Mouse (Mus musculus) T-cell, adult 2 months (primary cell): Measurements from ENCODE around the gene Scrt2.

Experiments used
- DNase-seq: peaks from one replicate; pipeline ENCODE4 v3.0.0; 2022; ENCODE audit warnings: low spot score

Scrt2 gene

GRCm38 (mm10) chr2:152106225-152106595 is 24.9 kb downstream of the Scrt2 start:
- DNase-seq, result no peak

GRCm38 (mm10) chr2:152106597-152106996 is 25.3 kb downstream of the Scrt2 start:
- DNase-seq, result no peak

- no peak for DNase-seq
Observed at GRCm38 (mm10) chr2:152108702-152109101, 27.4 kb downstream of the Scrt2 start.

- DNase-seq, result no peak
Observed at GRCm38 (mm10) chr2:152109386-152109785, 28.1 kb downstream of the Scrt2 start.

GRCm38 (mm10) chr2:152111311-152111710 is 30.0 kb downstream of the Scrt2 start:
- no peak for DNase-seq

- peak; percentile 75 for DNase-seq
Observed at GRCm38 (mm10) chr2:152111920-152112319, 30.6 kb downstream of the Scrt2 start.

GRCm38 (mm10) chr2:152112490-152112889 is 31.2 kb downstream of the Scrt2 start:
- DNase-seq, result no peak

GRCm38 (mm10) chr2:152112970-152113369 is 31.6 kb downstream of the Scrt2 start:
- DNase-seq, result no peak

DNA sequence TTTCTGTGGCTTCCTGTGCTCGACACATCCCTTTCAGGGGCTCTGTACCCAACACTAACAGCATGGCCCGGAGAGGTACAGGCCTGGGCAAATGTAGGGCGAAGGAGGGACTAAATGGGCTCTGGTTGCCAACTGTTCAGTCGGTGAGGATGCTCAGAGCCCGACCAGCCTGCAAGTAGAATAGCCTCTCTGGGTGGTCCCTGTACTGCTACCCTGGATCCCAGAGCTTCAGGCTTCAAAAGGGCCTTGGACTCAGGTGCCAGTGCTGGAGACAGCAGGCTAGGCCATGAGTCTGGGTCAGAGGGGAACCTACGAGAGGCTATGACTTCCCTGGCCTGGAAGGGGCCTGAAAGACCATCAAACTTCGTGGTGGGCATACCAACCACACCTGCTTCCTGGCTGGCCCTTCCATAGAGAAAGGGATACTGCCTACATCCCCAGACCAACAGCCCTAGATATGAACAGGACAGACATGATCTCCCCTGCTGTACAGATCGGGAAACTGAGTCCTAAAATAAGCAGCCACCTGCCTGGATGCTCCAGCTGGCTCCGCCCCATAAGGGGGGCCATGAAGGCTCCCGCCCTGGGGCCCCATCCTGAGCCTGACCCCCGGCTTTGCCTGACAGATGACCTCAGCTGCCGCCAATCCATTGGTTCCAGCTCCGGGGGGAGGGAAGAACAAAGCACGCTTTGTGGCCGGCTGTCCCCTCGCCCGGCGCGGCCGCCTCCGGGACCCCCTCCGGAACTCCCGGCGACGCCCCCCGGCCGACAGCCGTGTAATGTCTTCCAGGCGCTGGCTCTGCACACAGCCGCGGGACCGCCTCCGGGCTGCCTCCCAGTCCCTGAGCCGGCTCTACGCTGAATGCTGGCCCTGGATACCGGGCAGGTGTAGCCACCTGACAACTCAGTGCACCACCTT is 33.0 kb downstream of the Scrt2 start:
- DNase-seq, result no peak

- no peak for DNase-seq
Observed at GRCm38 (mm10) chr2:152117694-152118093, 36.4 kb downstream of the Scrt2 start.

DNA sequence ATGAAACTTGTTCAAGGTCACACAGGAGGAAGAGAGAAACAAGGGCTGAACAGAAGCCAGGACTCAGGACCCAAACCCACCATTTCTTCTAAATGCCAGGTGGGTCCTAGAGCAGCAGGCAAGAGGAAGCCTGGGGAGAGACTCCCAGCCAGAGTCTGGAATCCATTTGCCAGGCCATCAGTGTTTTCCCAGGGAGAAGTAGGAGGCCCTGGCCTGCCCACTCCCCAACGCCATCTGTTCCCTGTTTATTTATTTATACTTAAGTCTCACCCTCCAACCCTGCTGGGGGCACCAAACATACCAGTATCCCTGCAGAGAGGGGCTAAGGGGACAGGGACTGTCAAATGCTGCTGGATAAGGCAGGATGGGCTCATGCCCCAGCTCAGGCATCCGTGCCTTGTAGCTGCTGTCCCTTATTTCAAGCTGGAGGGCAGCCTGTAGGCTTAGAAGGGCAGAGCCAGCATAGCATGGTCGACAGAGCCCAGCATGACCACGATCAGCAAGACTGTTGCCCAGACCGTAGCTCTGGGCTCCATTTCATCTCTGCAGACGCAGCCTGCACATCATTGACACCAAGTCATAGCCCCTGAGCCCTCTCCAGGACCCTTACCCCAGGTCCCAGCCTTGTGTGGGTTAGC is 38.0 kb downstream of the Scrt2 start:
- DNase-seq, result no peak

- DNase-seq, result no peak
Observed at GRCm38 (mm10) chr2:152122896-152123295, 41.6 kb downstream of the Scrt2 start.

- no peak for DNase-seq
Observed at GRCm38 (mm10) chr2:152128597-152128996, 47.3 kb downstream of the Scrt2 start.

- DNase-seq, result no peak
Observed at GRCm38 (mm10) chr2:152129778-152130177, 48.4 kb downstream of the Scrt2 start.

- no peak for DNase-seq
Observed at GRCm38 (mm10) chr2:152132016-152132415, 50.7 kb downstream of the Scrt2 start.

DNA sequence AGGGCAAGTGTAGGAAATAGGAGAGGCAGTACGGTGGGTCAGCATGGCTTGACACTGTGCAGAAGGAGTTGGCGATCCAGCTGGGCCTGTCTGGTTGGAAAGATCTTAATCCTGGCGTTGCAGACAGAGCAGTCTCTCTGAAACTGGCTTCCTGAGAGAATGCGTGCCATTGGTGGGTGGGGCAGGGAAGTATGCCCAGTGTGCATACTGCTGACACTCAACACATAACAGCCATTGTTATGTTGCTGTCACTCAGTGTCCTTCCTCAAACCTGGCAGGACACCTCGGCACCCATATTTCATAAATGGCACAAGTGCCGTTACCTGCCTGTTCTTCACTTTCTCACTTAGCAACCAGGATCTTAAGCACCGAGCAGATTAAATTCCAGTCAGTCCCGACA is 51.4 kb downstream of the Scrt2 start:
- no peak for DNase-seq

DNA sequence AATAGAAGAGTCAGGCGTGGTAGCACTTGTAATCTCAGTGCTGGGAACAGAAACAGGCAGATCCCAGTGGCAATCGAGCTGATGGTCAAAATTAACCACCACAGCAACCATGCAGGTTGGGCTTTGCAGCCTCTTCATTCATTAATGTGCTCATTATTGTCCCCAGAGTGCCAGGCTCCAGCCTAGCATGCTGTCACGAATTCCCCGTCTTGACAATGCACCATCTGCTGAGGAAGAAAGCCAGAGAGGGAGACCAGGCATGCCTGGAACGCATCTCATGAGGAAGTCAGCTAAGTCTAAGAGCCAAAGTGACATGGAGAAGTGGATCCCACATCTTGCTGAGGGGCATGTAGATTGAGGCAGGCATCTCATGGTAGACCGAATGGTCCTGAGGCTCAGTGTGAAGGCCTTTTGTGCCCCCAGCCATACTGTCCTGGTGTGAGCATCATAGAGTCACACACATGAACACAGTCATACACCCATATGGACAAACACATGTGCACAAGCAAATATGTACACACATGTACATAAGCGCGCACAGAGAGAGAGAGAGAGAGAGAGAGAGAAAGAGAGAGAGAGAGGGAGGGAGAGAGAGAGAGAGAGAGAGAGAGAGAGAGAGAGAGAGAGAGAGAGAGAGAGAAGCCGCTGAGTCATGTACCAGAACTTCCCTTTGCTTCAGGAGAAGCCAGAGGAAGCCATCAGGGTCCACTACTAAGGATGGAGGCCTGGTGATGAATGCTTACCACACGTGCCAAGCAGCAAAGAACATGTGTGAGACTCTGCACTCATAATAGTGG is 58.1 kb downstream of the Scrt2 start:
- DNase-seq, result no peak

DNA sequence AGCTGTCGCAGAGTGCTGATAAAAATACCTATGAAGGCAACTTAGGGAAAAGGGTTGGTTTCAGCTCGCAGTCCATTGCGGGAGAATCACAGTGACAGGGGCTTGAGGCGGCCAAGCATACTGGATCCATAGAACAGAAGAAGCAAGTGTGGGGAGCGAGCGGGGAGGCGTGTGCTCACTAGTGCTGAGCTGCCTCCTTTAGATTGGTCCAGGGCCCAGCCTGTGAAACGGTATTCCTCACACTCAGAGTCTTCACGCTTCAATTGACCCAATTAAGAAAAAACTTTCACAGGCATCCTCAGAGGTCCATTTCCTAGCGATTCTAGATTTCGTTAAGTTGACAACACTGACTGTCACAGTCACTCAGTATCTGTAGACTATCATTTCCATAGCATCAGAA is 59.6 kb downstream of the Scrt2 start:
- DNase-seq, result no peak

DNA sequence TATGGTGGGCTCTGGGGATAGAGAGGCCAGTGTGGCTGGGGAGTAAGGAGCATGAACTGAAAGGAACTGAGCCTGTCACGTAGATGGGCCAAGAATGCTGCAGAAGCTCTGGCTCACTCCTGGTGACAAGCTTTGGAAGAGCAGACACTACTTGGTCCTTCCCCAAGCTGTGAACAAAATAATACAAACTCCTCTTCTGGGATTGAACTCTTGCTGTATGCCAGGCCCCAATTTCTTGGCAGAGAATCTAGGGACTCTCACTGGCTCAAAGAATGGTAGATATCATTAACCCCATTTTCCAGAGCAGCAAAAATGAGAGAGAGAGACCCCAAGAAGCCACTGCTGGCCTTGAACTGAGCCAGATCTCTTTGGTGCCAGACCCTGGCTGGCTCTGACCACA is 60.2 kb downstream of the Scrt2 start:
- no peak for DNase-seq

GRCm38 (mm10) chr2:152142046-152142445 is 60.7 kb downstream of the Scrt2 start:
- DNase-seq, result no peak

DNA sequence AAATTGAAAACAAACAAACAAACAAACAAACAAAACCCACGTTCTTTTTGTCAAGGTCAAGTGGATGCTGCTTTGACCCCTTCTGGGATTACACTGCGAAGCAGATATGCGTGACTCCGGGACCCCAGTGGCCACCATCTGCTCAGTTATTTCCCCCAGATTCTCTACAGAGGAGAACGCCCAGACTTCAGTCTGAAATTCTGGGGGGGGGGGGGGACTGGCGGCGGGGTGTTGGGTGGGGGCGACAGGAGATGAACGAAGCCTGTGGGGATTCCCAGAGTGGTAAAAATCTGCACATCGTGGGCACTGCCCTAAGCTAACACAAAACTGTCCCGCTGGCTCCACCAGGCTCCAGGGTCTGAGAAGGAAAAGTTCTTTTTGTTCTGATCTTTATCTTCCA is 61.2 kb downstream of the Scrt2 start:
- no peak for DNase-seq

GRCm38 (mm10) chr2:152143279-152144157 is 62.2 kb downstream of the Scrt2 start, which contains the start of gene Tcf15:
Gene Tcf15 (plus strand): TSS chr2:152143561.
- no peak for DNase-seq
